24 mouse cellular contexts compared by ENCODE assay signal in genomic region chr5:35949061-35949460, GRCm38 (mm10). TPM values are rescaled to one million over a fixed set of nuclear protein-coding genes. Genes with fewer than 3 reads are reported as not detected.
DNase-seq lines count a peak whose midpoint lies in the region; ATAC-seq and TF ChIP-seq lines count a peak whose summit lies in the region.
"Had no signal": no experiment of that assay in that cellular context is flagged by ENCODE, and none has a peak within 500 bp of the region (broad histone marks: within the 10 kb centered on the region; RNA-seq: fewer than 3 reads in every experiment).

No protein-coding gene starts in this region.

- H3K9me3 ChIP-seq in lung, embryonic 15.5 days = no peaks in the 10 kb centered on the region
- H3K9me3 ChIP-seq in ES-E14 (ENCODE audit: control insufficient read depth, insufficient read depth, low read depth, low read length) = no peaks in the 10 kb centered on the region
- H3K9me3 ChIP-seq in embryonic facial prominence, embryonic 15.5 days (replicated peaks) = no peaks in the 10 kb centered on the region
- H3K9me3 ChIP-seq: embryonic facial prominence, embryonic 12.5 days; heart, embryonic 10.5 days; heart, embryonic 13.5 days had no signal

- H3K4me2 ChIP-seq in lung, embryonic 15.5 days = no peak overlapping the region
- no peak overlapping the region for H3K4me2 ChIP-seq in embryonic facial prominence, embryonic 15.5 days (replicated peaks)
- H3K4me2 ChIP-seq: embryonic facial prominence, embryonic 12.5 days; heart, embryonic 13.5 days; hindbrain, embryonic 14.5 days had no signal

- ATAC-seq in lung, embryonic 15.5 days (ENCODE audit: borderline replicate concordance, extremely low read depth, low FRiP score, low TSS enrichment) = no peak
- no peak for ATAC-seq in embryonic facial prominence, embryonic 15.5 days (ENCODE audit: insufficient number of reproducible peaks, low FRiP score, low TSS enrichment, low read depth)
- ATAC-seq: activated CD4-positive, CD25-positive, alpha-beta regulatory T cell, adult 4 months; forebrain, embryonic 14.5 days; forebrain, postnatal 0 days; hindbrain, postnatal 0 days; inflammation-experienced regulatory T-cells, adult 6 months; intestine, embryonic 16.5 days had no signal

- H3K27ac ChIP-seq in lung, embryonic 15.5 days = 0 out of 2 replicates have a peak overlapping the region, but pooled peaks have one; percentile 64
- H3K27ac ChIP-seq in ES-E14 (ENCODE audit: insufficient read depth, low read depth, low read length, poor library complexity, severe bottlenecking) = no peak overlapping the region; the same call in 1 of the 2 replicates
- H3K27ac ChIP-seq in embryonic facial prominence, embryonic 15.5 days (replicated peaks) = peak overlapping the region; percentile 58
- H3K27ac ChIP-seq: embryonic facial prominence, embryonic 12.5 days; hindbrain, embryonic 14.5 days; hindbrain, postnatal 0 days had no signal

- in situ Hi-C loops in ES-E14 (cut with MboI; ENCODE audit: low sequenced_read_pairs in 2 of 2, unreplicated experiment in 2 of 2) = no loop called here

- H3K36me3 ChIP-seq in lung, embryonic 15.5 days = peaks cover 31% of the 10 kb centered on the region
- H3K36me3 ChIP-seq in ES-E14 (ENCODE audit: control insufficient read depth, insufficient read depth, low read length, poor library complexity, severe bottlenecking) = no peaks in the 10 kb centered on the region
- peaks cover 37% of the 10 kb centered on the region for H3K36me3 ChIP-seq in embryonic facial prominence, embryonic 15.5 days

- no peak for DNase-seq in lung, postnatal 10 days
- DNase-seq in ES-E14 (ENCODE audit: low read depth, low spot score) = no peak
- no peak for DNase-seq in cerebellum, adult 8-10 months
- no peak for DNase-seq in yolk sac, embryonic 10.5 days (ENCODE audit: low spot score)
- DNase-seq: adrenal gland, adult 8-10 months; adrenal gland, postnatal 25 days; cerebellum, adult 2 months; cerebellum, postnatal 14 days; forebrain, postnatal 0 days; heart, adult 2 months; heart, postnatal 14 days; heart, postnatal 4 days; kidney, adult 18-20 months had no signal

- WGBS in lung, embryonic 15.5 days = 70% methylated on average over 5 of the region's 5 CpGs
- 47% methylated on average over 5 of the region's 5 CpGs for WGBS in embryonic facial prominence, embryonic 15.5 days

- H3K9ac ChIP-seq in lung, embryonic 15.5 days = no peak overlapping the region
- H3K9ac ChIP-seq in ES-E14 (ENCODE audit: insufficient read depth, low read depth, low read length, poor library complexity, severe bottlenecking) = no peak overlapping the region
- no peak overlapping the region for H3K9ac ChIP-seq in embryonic facial prominence, embryonic 15.5 days
- H3K9ac ChIP-seq: embryonic facial prominence, embryonic 12.5 days; forebrain, postnatal 0 days; heart, embryonic 13.5 days; hindbrain, embryonic 14.5 days had no signal

- H3K27me3 ChIP-seq in lung, embryonic 15.5 days = no peaks in the 10 kb centered on the region
- H3K27me3 ChIP-seq in embryonic facial prominence, embryonic 15.5 days = no peaks in the 10 kb centered on the region
- H3K27me3 ChIP-seq: embryonic facial prominence, embryonic 12.5 days; heart, embryonic 13.5 days had no signal

- H3K4me3 ChIP-seq in lung, embryonic 15.5 days = no peak overlapping the region
- no peak overlapping the region for H3K4me3 ChIP-seq in ES-E14 (ENCODE audit: insufficient read depth in 1 of 2, low read depth in 1 of 2, low read length in 2 of 2, poor library complexity in 1 of 2, severe bottlenecking in 1 of 2)
- H3K4me3 ChIP-seq in embryonic facial prominence, embryonic 15.5 days (replicated peaks) = no peak overlapping the region
- H3K4me3 ChIP-seq: embryonic facial prominence, embryonic 12.5 days; heart, adult 2 months; heart, embryonic 10.5 days; heart, embryonic 13.5 days had no signal

- peaks cover 27% of the 10 kb centered on the region for H3K4me1 ChIP-seq in lung, embryonic 15.5 days
- H3K4me1 ChIP-seq in ES-E14 (ENCODE audit: control insufficient read depth in 2 of 2, insufficient read depth in 2 of 2, low read length in 2 of 2, poor library complexity in 1 of 2) = peaks cover 7 to 22% of the 10 kb centered on the region in 2 experiments; a peak in 2 of 4 replicates
- peaks cover 23% of the 10 kb centered on the region for H3K4me1 ChIP-seq in embryonic facial prominence, embryonic 15.5 days

TF ChIP-seq in ES-E14, 5 proteins besides CTCF, POLR2A, EP300 and RAD21:
- TF ChIP-seq ZNF384 (IDR thresholded peaks at IDR 0.05; ENCODE audit: low read depth, low read length) (no peak), HCFC1 (IDR thresholded peaks at IDR 0.05; ENCODE audit: borderline replicate concordance, insufficient read depth, low read length) (no peak), ZC3H11A (IDR thresholded peaks at IDR 0.05; ENCODE audit: borderline replicate concordance, low read depth, low read length) (no peak), MAFK (IDR thresholded peaks at IDR 0.05; ENCODE audit: insufficient read depth, low read depth, low read length) (peak; percentile 83), CHD2 (IDR thresholded peaks at IDR 0.05; ENCODE audit: low read depth, low read length) (no peak)

RNA-seq across cellular contexts. Expression of gene Afap1, which starts 55.9 kb away (rescaled TPM):
- 20.5 and 21.5 TPM in 2 replicates for polyA plus RNA-seq in lung, embryonic 15.5 days (2015; fragmentation: Nextera tagmentation; extraction: Ambion mirVana)
- 9.0 and 13.7 TPM in 2 replicates for total RNA-seq in ES-E14 (2012; rRNA removed)
- 24.6 and 25.6 TPM in 2 replicates for polyA plus RNA-seq in embryonic facial prominence, embryonic 15.5 days (2015; fragmentation: Nextera tagmentation; extraction: Ambion mirVana)
